Mouse (Mus musculus) MEL (cell line): ENCODE data around the gene Me1. TPM values are rescaled to one million over a fixed set of nuclear protein-coding genes. Genes with fewer than 3 reads are reported as not detected.

Experiments used
- DNase-seq: peaks from one replicate; pipeline ENCODE4 v3.0.0; 2011; ENCODE audit warnings: low read depth, low spot score
- H3K27ac ChIP-seq: 2 replicates; pipeline ENCODE4 v1.5.1; 2012; ENCODE audit warnings: low read depth, mild to moderate bottlenecking, control low read depth, low read length, moderate library complexity; ENCODE audit not compliant: control insufficient read depth
- H3K27me3 ChIP-seq, 2 experiments: fragments of 150-350 bp in 1 of 2; sonication (generic) in 1 of 2; 2 replicates each; pipeline ENCODE4 v1.6.1; 2012; ENCODE audit warnings: low read length in 2 of 2, mild to moderate bottlenecking in 2 of 2, improper control_type of control experiment in 1 of 2, moderate library complexity in 1 of 2; ENCODE audit not compliant: insufficient read depth in 2 of 2, control insufficient read depth in 1 of 2
- H3K36me3 ChIP-seq, 2 experiments: 2 replicates each; pipeline ENCODE4 v1.6.1; 2012 to 2014; ENCODE audit warnings: low read length in 2 of 2, improper control_type of control experiment in 1 of 2, inconsistent platforms in 1 of 2, mild to moderate bottlenecking in 1 of 2; ENCODE audit not compliant: insufficient read depth in 2 of 2, control insufficient read depth in 1 of 2
- H3K4me1 ChIP-seq, 2 experiments: fragments of 150-350 bp in 1 of 2; sonication (generic) in 1 of 2; 2 replicates each; pipeline ENCODE4 v1.6.1; 2012; ENCODE audit warnings: low read length in 2 of 2, improper control_type of control experiment in 1 of 2, mild to moderate bottlenecking in 1 of 2; ENCODE audit not compliant: insufficient read depth in 2 of 2, control insufficient read depth in 1 of 2
- H3K4me3 ChIP-seq, 2 experiments: fragments of 150-350 bp in 1 of 2; sonication (generic) in 1 of 2; 2 replicates each; pipeline ENCODE4 v1.5.1; 2012; ENCODE audit warnings: low read depth in 2 of 2, low read length in 2 of 2, mild to moderate bottlenecking in 2 of 2, moderate library complexity in 2 of 2, control low read depth in 1 of 2, improper control_type of control experiment in 1 of 2; ENCODE audit not compliant: control insufficient read depth in 1 of 2, insufficient read depth in 1 of 2
- H3K79me2 ChIP-seq: 2 replicates; pipeline ENCODE4 v1.6.1; 2012; ENCODE audit warnings: mild to moderate bottlenecking, low read length, moderate library complexity; ENCODE audit not compliant: control insufficient read depth, poor library complexity, insufficient read depth
- H3K9ac ChIP-seq: 2 replicates; pipeline ENCODE4 v1.6.1; 2012; ENCODE audit warnings: low read depth, mild to moderate bottlenecking, control low read depth, low read length, moderate library complexity; ENCODE audit not compliant: control insufficient read depth, poor library complexity, severe bottlenecking
- H3K9me3 ChIP-seq: fragments of 150-350 bp; sonication (generic); replicated peaks from 2 replicates; pipeline ENCODE4 v1.6.1; 2012; ENCODE audit warnings: mild to moderate bottlenecking, low read length, improper control_type of control experiment, moderate library complexity; ENCODE audit not compliant: insufficient read depth
- BHLHE40 ChIP-seq: IDR thresholded peaks from 2 replicates; pipeline ENCODE4 v1.6.1; 2012; ENCODE audit warnings: low read depth, mild to moderate bottlenecking, inconsistent platforms, low read length, improper control_type of control experiment, borderline replicate concordance
- CHD2 ChIP-seq: IDR thresholded peaks from 2 replicates; pipeline ENCODE4 v1.6.1; 2011; ENCODE audit warnings: low read length, improper control_type of control experiment
- CTCF ChIP-seq, 3 experiments: IDR thresholded peaks in 2 of 3; conservative IDR thresholded peaks in 1 of 3; 2 replicates each; pipeline ENCODE4 v1.5.1; 2011 to 2012; ENCODE audit warnings: low read length in 3 of 3, low read depth in 2 of 3, mild to moderate bottlenecking in 2 of 3, improper control_type of control experiment in 1 of 3, inconsistent platforms in 1 of 3, mixed read lengths in 1 of 3, moderate library complexity in 1 of 3; ENCODE audit not compliant: control insufficient read depth in 1 of 3, insufficient read depth in 1 of 3, poor library complexity in 1 of 3, severe bottlenecking in 1 of 3
- EP300 ChIP-seq, 2 experiments: IDR thresholded peaks; 2 replicates each; pipeline ENCODE4 v1.6.1; 2011; ENCODE audit warnings: improper control_type of control experiment in 2 of 2, low read length in 2 of 2, low read depth in 1 of 2, mild to moderate bottlenecking in 1 of 2
- HCFC1 ChIP-seq: IDR thresholded peaks from 2 replicates; pipeline ENCODE4 v1.6.1; 2012; ENCODE audit warnings: low read depth, mild to moderate bottlenecking, inconsistent platforms, low read length, improper control_type of control experiment, moderate library complexity
- MEF2A ChIP-seq: IDR thresholded peaks from 2 replicates; pipeline ENCODE4 v1.6.1; 2014; ENCODE audit warnings: low read depth, mild to moderate bottlenecking, inconsistent platforms, low read length, improper control_type of control experiment; ENCODE audit not compliant: poor library complexity, insufficient replicate concordance, severe bottlenecking; ENCODE audit errors: extremely low read depth
- MXI1 ChIP-seq: IDR thresholded peaks from 2 replicates; pipeline ENCODE4 v1.6.1; 2011; ENCODE audit warnings: mild to moderate bottlenecking, low read depth, low read length, improper control_type of control experiment
- NELFE ChIP-seq: IDR thresholded peaks from 2 replicates; pipeline ENCODE4 v1.6.1; 2011; ENCODE audit warnings: low read depth, low read length, improper control_type of control experiment
- NRF1 ChIP-seq: IDR thresholded peaks from 2 replicates; pipeline ENCODE4 v1.6.1; 2014; ENCODE audit warnings: low read depth, mild to moderate bottlenecking, inconsistent platforms, low read length, improper control_type of control experiment, moderate library complexity; ENCODE audit not compliant: poor library complexity, insufficient read depth, severe bottlenecking
- POLR2A ChIP-seq, 2 experiments: IDR thresholded peaks; 2 replicates each; pipeline ENCODE4 v1.6.1; 2011 to 2012; ENCODE audit warnings: low read length in 2 of 2, mild to moderate bottlenecking in 2 of 2, control low read depth in 1 of 2, improper control_type of control experiment in 1 of 2, low read depth in 1 of 2, moderate library complexity in 1 of 2; ENCODE audit not compliant: control insufficient read depth in 1 of 2, insufficient read depth in 1 of 2, poor library complexity in 1 of 2
- POLR2AphosphoS2 ChIP-seq: IDR thresholded peaks from 2 replicates; pipeline ENCODE4 v1.6.1; 2011; ENCODE audit warnings: low read length, improper control_type of control experiment
- POLR2AphosphoS5 ChIP-seq: IDR thresholded peaks from 2 replicates; pipeline ENCODE4 v1.6.1; 2012; ENCODE audit warnings: low read depth, borderline replicate concordance, mild to moderate bottlenecking, inconsistent platforms, low read length, moderate library complexity, mixed read lengths
- RAD21 ChIP-seq: IDR thresholded peaks from 2 replicates; pipeline ENCODE4 v1.6.1; 2011; ENCODE audit warnings: mild to moderate bottlenecking, low read depth, low read length, improper control_type of control experiment
- SIN3A ChIP-seq: IDR thresholded peaks from 2 replicates; pipeline ENCODE4 v1.6.1; 2012; ENCODE audit warnings: low read length, improper control_type of control experiment, inconsistent platforms
- USF1 ChIP-seq: IDR thresholded peaks from 2 replicates; pipeline ENCODE4 v1.6.1; 2014; ENCODE audit warnings: low read depth, mild to moderate bottlenecking, inconsistent platforms, low read length, improper control_type of control experiment, moderate library complexity
- ZMIZ1 ChIP-seq: IDR thresholded peaks from 2 replicates; pipeline ENCODE4 v1.6.1; 2012; ENCODE audit warnings: low read depth, mild to moderate bottlenecking, inconsistent platforms, low read length, improper control_type of control experiment, moderate library complexity
- polyA plus RNA-seq, 2 experiments: library from polyadenylated mRNA; stranded (reverse) in 1 of 2; unstranded in 1 of 2; fragments of >175 nt in 1 of 2; fragments of >200 nt in 1 of 2; gene quantifications; 2 replicates each; pipeline versions ENCODE4 v1.2.1 to v1.2.4; 2012; ENCODE audit warnings: low replicate concordance in 2 of 2, low read depth in 1 of 2; ENCODE audit not compliant: insufficient read length in 2 of 2, insufficient read depth in 1 of 2, missing spikeins in 1 of 2
- total RNA-seq: library from RNA; depleted of rRNA; stranded (reverse); fragments of 300-350 nt; gene quantifications from 2 replicates; pipeline ENCODE4 v1.2.3, GENCODE M21; 2012

Gene Me1
- total and polyA plus RNA-seq, 3 experiments = 7.1 to 123 (median 23.4) TPM

GRCm38 (mm10) chr9:86710091-86710634 lies 14.4 kb upstream of the Me1 start:
- Histone ChIP-seq H3K27me3 (no peaks in the 10 kb centered on the region; a peak in 2 of 4 replicates), H3K36me3 (no peaks in the 10 kb centered on the region), H3K4me1 (no peaks in the 10 kb centered on the region), H3K79me2 (no peaks in the 10 kb centered on the region), H3K4me3 (no peak overlapping the region), H3K9ac (no peak overlapping the region), H3K27ac (no peak overlapping the region), H3K9me3 (no peaks in the 10 kb centered on the region)
- no peak for TF ChIP-seq NRF1
- no peak for TF ChIP-seq RAD21
- no peak for TF ChIP-seq POLR2A (IDR thresholded peaks at IDR 0.05; ENCODE audit: control insufficient read depth in 1 of 2, insufficient read depth in 1 of 2, low read depth in 1 of 2, low read length in 2 of 2, poor library complexity in 1 of 2)
- no peak for TF ChIP-seq EP300 (IDR thresholded peaks at IDR 0.05; ENCODE audit: low read depth in 1 of 2, low read length in 2 of 2)
- no peak for TF ChIP-seq BHLHE40
- TF ChIP-seq SIN3A = no peak
- TF ChIP-seq CHD2 = no peak
- no peak for DNase-seq

- no peak overlapping the region for H3K27ac ChIP-seq
Observed at GRCm38 (mm10) chr9:86708921-86709320, 13.2 kb upstream of the Me1 start.

GRCm38 (mm10) chr9:86707431-86707830 lies 11.7 kb upstream of the Me1 start:
- no peaks in the 10 kb centered on the region for H3K79me2 ChIP-seq
- no peak for DNase-seq
- no peak for TF ChIP-seq POLR2AphosphoS2
- TF ChIP-seq USF1 = no peak
- TF ChIP-seq NELFE = no peak
- no peak for TF ChIP-seq CTCF (IDR thresholded peaks at IDR 0.05 in 2 of 3, conservative IDR thresholded peaks at IDR 0.05 in 1 of 3; ENCODE audit: control insufficient read depth in 1 of 3, insufficient read depth in 1 of 3, low read depth in 2 of 3, low read length in 3 of 3, poor library complexity in 1 of 3, severe bottlenecking in 1 of 3)
- TF ChIP-seq ZMIZ1 = no peak
- TF ChIP-seq MXI1 = no peak
- TF ChIP-seq SIN3A = no peak
- no peak for TF ChIP-seq MEF2A
- TF ChIP-seq CHD2 = no peak
- no peak for TF ChIP-seq NRF1
- TF ChIP-seq, all 39 proteins: peak for 0
- no peaks in the 10 kb centered on the region; a peak in 1 of 4 replicates for H3K27me3 ChIP-seq
- no peaks in the 10 kb centered on the region; a peak in 1 of 4 replicates for H3K4me1 ChIP-seq
- no peaks in the 10 kb centered on the region for H3K9me3 ChIP-seq
- H3K4me3 ChIP-seq = no peak overlapping the region
- no peak overlapping the region for H3K9ac ChIP-seq
- no peak overlapping the region for H3K27ac ChIP-seq
- no peaks in the 10 kb centered on the region; a peak in 1 of 4 replicates for H3K36me3 ChIP-seq

More at GRCm38 (mm10) chr9:86708921-86709320, 13.2 kb upstream of the Me1 start:
- Histone ChIP-seq H3K9ac (no peak overlapping the region), H3K27me3 (no peaks in the 10 kb centered on the region; a peak in 2 of 4 replicates), H3K9me3 (no peaks in the 10 kb centered on the region), H3K4me1 (no peaks in the 10 kb centered on the region), H3K79me2 (no peaks in the 10 kb centered on the region), H3K36me3 (no peaks in the 10 kb centered on the region), H3K4me3 (no peak overlapping the region)
- TF ChIP-seq HCFC1 (no peak), USF1 (no peak), POLR2AphosphoS5 (no peak)
- no peak for DNase-seq
